In the genomic region with DNA sequence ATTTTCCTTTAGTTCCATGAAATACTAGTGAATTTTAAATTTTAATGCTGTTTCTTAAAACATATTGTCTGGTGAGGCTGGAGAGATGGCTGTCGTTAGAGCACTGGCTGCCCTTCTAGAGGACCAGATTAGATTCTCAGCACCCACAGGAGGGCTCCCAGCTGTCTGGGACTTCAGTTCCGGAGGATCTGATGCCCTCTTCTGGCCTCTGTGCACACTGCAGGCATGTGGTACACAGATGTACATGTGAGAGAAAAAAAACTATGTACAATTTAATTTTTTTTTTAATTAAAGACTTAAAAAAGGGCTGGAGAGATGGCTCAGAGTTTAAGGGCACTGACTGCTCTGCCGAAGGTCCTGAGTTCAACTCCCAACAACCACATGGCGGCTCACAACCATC, we compare ENCODE assay signal across 24 mouse cellular contexts. TPM values are rescaled to one million over a fixed set of nuclear protein-coding genes. Genes with fewer than 3 reads are reported as not detected.
DNase-seq lines count a peak whose midpoint lies in the region; ATAC-seq and TF ChIP-seq lines count a peak whose summit lies in the region.
"Had no signal": no experiment of that assay in that cellular context is flagged by ENCODE, and none has a peak within 500 bp of the region (broad histone marks: within the 10 kb centered on the region; RNA-seq: fewer than 3 reads in every experiment).

No protein-coding gene starts in this region.

- H3K4me2 ChIP-seq in midbrain, postnatal 0 days (ENCODE audit: low read depth, low read length, poor library complexity, severe bottlenecking), result no peak overlapping the region
- no peak overlapping the region for H3K4me2 ChIP-seq in midbrain, embryonic 11.5 days
- H3K4me2 ChIP-seq: heart, embryonic 12.5 days; limb, embryonic 13.5 days; midbrain, embryonic 12.5 days had no signal

- no peak for TF ChIP-seq POLR2A in kidney, adult 2 months (IDR thresholded peaks at IDR 0.05; ENCODE audit: low read depth, low read length)
- TF ChIP-seq POLR2A in MEL (IDR thresholded peaks at IDR 0.05; ENCODE audit: control insufficient read depth in 1 of 2, insufficient read depth in 1 of 2, low read depth in 1 of 2, low read length in 2 of 2, poor library complexity in 1 of 2), result no peak

- no peaks in the 10 kb centered on the region for H3K9me3 ChIP-seq in midbrain, postnatal 0 days (ENCODE audit: low read length)
- H3K9me3 ChIP-seq in midbrain, embryonic 11.5 days (ENCODE audit: control insufficient read depth, low read length), result no peaks in the 10 kb centered on the region
- H3K9me3 ChIP-seq in MEL (replicated peaks; ENCODE audit: insufficient read depth, low read length), result no peaks in the 10 kb centered on the region
- H3K9me3 ChIP-seq: embryonic facial prominence, embryonic 10.5 days; heart, embryonic 12.5 days; limb, embryonic 13.5 days had no signal

- no peak for ATAC-seq in midbrain, postnatal 0 days (ENCODE audit: low FRiP score)
- no peak for ATAC-seq in midbrain, embryonic 11.5 days (ENCODE audit: low FRiP score)
- ATAC-seq: forebrain, embryonic 14.5 days had no signal

- H3K4me3 ChIP-seq in kidney, adult 2 months (ENCODE audit: insufficient read depth, low read depth, low read length), result no peak overlapping the region
- no peak overlapping the region for H3K4me3 ChIP-seq in midbrain, postnatal 0 days (ENCODE audit: low read depth, low read length)
- H3K4me3 ChIP-seq in midbrain, embryonic 11.5 days (ENCODE audit: low read depth, low read length), result no peak overlapping the region
- H3K4me3 ChIP-seq in MEL (ENCODE audit: control insufficient read depth in 1 of 2, insufficient read depth in 1 of 2, low read depth in 2 of 2, low read length in 2 of 2), result no peak overlapping the region
- H3K4me3 ChIP-seq: embryonic facial prominence, embryonic 10.5 days; heart, embryonic 12.5 days; limb, embryonic 13.5 days; midbrain, embryonic 12.5 days; myocyte had no signal

- WGBS in kidney, adult 2 months, result 92% methylated on average over 4 of the region's 4 CpGs
- WGBS in midbrain, postnatal 0 days, result 89% methylated on average over 4 of the region's 4 CpGs
- WGBS in midbrain, embryonic 11.5 days, result 87% methylated on average over 4 of the region's 4 CpGs

- no peak for TF ChIP-seq EP300 in MEL (IDR thresholded peaks at IDR 0.05; ENCODE audit: low read depth in 1 of 2, low read length in 2 of 2)

- H3K36me3 ChIP-seq in kidney, adult 2 months (ENCODE audit: control insufficient read depth, insufficient read depth, low read length), result no peaks in the 10 kb centered on the region
- H3K36me3 ChIP-seq in midbrain, postnatal 0 days (ENCODE audit: insufficient read depth, low read length), result no peaks in the 10 kb centered on the region
- H3K36me3 ChIP-seq in midbrain, embryonic 11.5 days (ENCODE audit: control insufficient read depth, insufficient read depth, low read length), result no peaks in the 10 kb centered on the region
- H3K36me3 ChIP-seq in MEL (ENCODE audit: control insufficient read depth in 1 of 2, insufficient read depth in 2 of 2, low read length in 2 of 2), result no peaks in the 10 kb centered on the region

- TF ChIP-seq CTCF in kidney, adult 2 months (conservative IDR thresholded peaks at IDR 0.05; ENCODE audit: insufficient read depth, insufficient read length, low read depth, low read length), result 0 out of 2 replicates have a peak, but pooled peaks have one; percentile 7
- 0 out of 2 replicates have a peak, but pooled peaks have one; percentile 18 for TF ChIP-seq CTCF in midbrain, postnatal 0 days (IDR thresholded peaks at IDR 0.05)
- peak; percentile 39 to 48 (median 46); a peak in 5 of 6 replicates for TF ChIP-seq CTCF in MEL (IDR thresholded peaks at IDR 0.05 in 2 of 3, conservative IDR thresholded peaks at IDR 0.05 in 1 of 3; ENCODE audit: control insufficient read depth in 1 of 3, insufficient read depth in 1 of 3, low read depth in 2 of 3, low read length in 3 of 3, poor library complexity in 1 of 3, severe bottlenecking in 1 of 3)

- no peak overlapping the region for H3K9ac ChIP-seq in midbrain, postnatal 0 days (replicated peaks; ENCODE audit: low read length, poor library complexity, severe bottlenecking)
- no peak overlapping the region for H3K9ac ChIP-seq in midbrain, embryonic 11.5 days (ENCODE audit: low read length)
- H3K9ac ChIP-seq in MEL (ENCODE audit: control insufficient read depth, low read depth, low read length, poor library complexity, severe bottlenecking), result no peak overlapping the region
- H3K9ac ChIP-seq: heart, embryonic 12.5 days; limb, embryonic 13.5 days; midbrain, embryonic 12.5 days had no signal

- DNase-seq in kidney, adult 2 months, result no peak
- DNase-seq in kidney, adult 9 months, result no peak
- no peak for DNase-seq in midbrain, postnatal 0 days (ENCODE audit: low spot score)
- no peak for DNase-seq in midbrain, embryonic 11.5 days (ENCODE audit: low spot score, missing footprints)
- peak; percentile 46 for DNase-seq in MEL (ENCODE audit: low read depth, low spot score)
- DNase-seq in right cerebral cortex, postnatal 4 days, result no peak
- DNase-seq in Muller cell, postnatal 12 days (ENCODE audit: inconsistent ontology term), result no peak
- DNase-seq: adrenal gland, adult 8-10 months; cerebellum, adult 11 months; cerebellum, postnatal 36 days; heart, postnatal 36 days; kidney, postnatal 14 days; lung, adult 2 months; lung, postnatal 4 days had no signal

- TF ChIP-seq RAD21 in MEL (IDR thresholded peaks at IDR 0.05; ENCODE audit: low read depth, low read length), result peak; percentile 28

- no peaks in the 10 kb centered on the region for H3K27me3 ChIP-seq in kidney, adult 2 months (replicated peaks; ENCODE audit: control insufficient read depth, insufficient read depth, low read length)
- H3K27me3 ChIP-seq in midbrain, postnatal 0 days (ENCODE audit: insufficient read depth, low read length), result no peaks in the 10 kb centered on the region
- H3K27me3 ChIP-seq in midbrain, embryonic 11.5 days (ENCODE audit: control insufficient read depth, insufficient read depth, low read length), result no peaks in the 10 kb centered on the region
- H3K27me3 ChIP-seq in MEL (ENCODE audit: control insufficient read depth in 1 of 2, insufficient read depth in 2 of 2, low read length in 2 of 2), result peaks cover 3 to 5% of the 10 kb centered on the region in 2 experiments; a peak in 3 of 4 replicates
- H3K27me3 ChIP-seq: heart, embryonic 12.5 days; limb, embryonic 13.5 days; midbrain, embryonic 12.5 days had no signal

- H3K27ac ChIP-seq in kidney, adult 2 months (ENCODE audit: insufficient read depth, low read depth, low read length), result no peak overlapping the region
- H3K27ac ChIP-seq in midbrain, postnatal 0 days (ENCODE audit: low read depth, low read length), result no peak overlapping the region
- H3K27ac ChIP-seq in midbrain, embryonic 11.5 days (ENCODE audit: low read depth, low read length), result no peak overlapping the region
- no peak overlapping the region for H3K27ac ChIP-seq in MEL (ENCODE audit: control insufficient read depth, low read depth, low read length)
- H3K27ac ChIP-seq: embryonic facial prominence, embryonic 10.5 days; limb, embryonic 13.5 days; midbrain, embryonic 12.5 days had no signal

- no peaks in the 10 kb centered on the region for H3K4me1 ChIP-seq in kidney, adult 2 months (ENCODE audit: control insufficient read depth, insufficient read depth, low read length)
- no peaks in the 10 kb centered on the region for H3K4me1 ChIP-seq in midbrain, postnatal 0 days (ENCODE audit: insufficient read depth, low read length)
- no peaks in the 10 kb centered on the region for H3K4me1 ChIP-seq in midbrain, embryonic 11.5 days (ENCODE audit: control insufficient read depth, insufficient read depth, low read length)
- H3K4me1 ChIP-seq in MEL (ENCODE audit: control insufficient read depth in 1 of 2, insufficient read depth in 2 of 2, low read length in 2 of 2), result no peaks in the 10 kb centered on the region
- H3K4me1 ChIP-seq: embryonic facial prominence, embryonic 10.5 days; heart, embryonic 12.5 days; limb, embryonic 13.5 days; midbrain, embryonic 12.5 days had no signal

- no peaks in the 10 kb centered on the region for H3K79me2 ChIP-seq in MEL (ENCODE audit: control insufficient read depth, insufficient read depth, low read length, poor library complexity)

RNA-seq across cellular contexts. Expression of a gene that starts 9.9 kb away (rescaled TPM):
- polyA plus RNA-seq in kidney, adult 2 months (2012; rRNA removed), result 0.22 and 0.38 TPM in 2 replicates
- total RNA-seq in midbrain, postnatal 0 days (2014; rRNA removed), result 40.1 and 45.9 TPM in 2 replicates
- polyA plus RNA-seq in midbrain, postnatal 0 days (2015; fragmentation: Nextera tagmentation; extraction: Ambion mirVana), result 8.3 and 9.3 TPM in 2 replicates
- 10.1 and 10.8 TPM in 2 replicates for polyA plus RNA-seq in midbrain, embryonic 11.5 days (2014; fragmentation: Nextera tagmentation; extraction: Ambion mirVana)
- not detected in 2 replicates for total RNA-seq in MEL (2012; rRNA removed)
- not detected for polyA plus RNA-seq in MEL (2012; ENCODE audit: insufficient read depth in 1 of 2, insufficient read length in 2 of 2, low read depth in 1 of 2, low replicate concordance in 2 of 2, missing spikeins in 1 of 2)
- total RNA-seq: neutrophil, adult 5-6 weeks had no signal

RNA-seq across cellular contexts. Expression of a gene that starts 23.3 kb away (rescaled TPM):
- polyA plus RNA-seq in kidney, adult 2 months (2012; rRNA removed), result 1.1 and 1.3 TPM in 2 replicates
- 1.8 and 3.0 TPM in 2 replicates for total RNA-seq in midbrain, postnatal 0 days (2014; rRNA removed)
- polyA plus RNA-seq in midbrain, postnatal 0 days (2015; fragmentation: Nextera tagmentation; extraction: Ambion mirVana), result 2.7 TPM in 2 replicates
- polyA plus RNA-seq in midbrain, embryonic 11.5 days (2014; fragmentation: Nextera tagmentation; extraction: Ambion mirVana), result 2.2 and 2.6 TPM in 2 replicates
- total RNA-seq in MEL (2012; rRNA removed), result 1.0 and 1.1 TPM in 2 replicates
- polyA plus RNA-seq in MEL (2012; ENCODE audit: insufficient read depth in 1 of 2, insufficient read length in 2 of 2, low read depth in 1 of 2, low replicate concordance in 2 of 2, missing spikeins in 1 of 2), result 1 to 10 TPM in 1 of 2 experiments, not detected in 1; 2.0 TPM
- polyA plus RNA-seq: myocyte had no signal

RNA-seq across cellular contexts. Expression of a gene that starts 23.3 kb away (rescaled TPM):
- polyA plus RNA-seq in kidney, adult 2 months (2012; rRNA removed), result not detected in 2 replicates
- 0.28 TPM in 1 of 2 replicates, not detected in the other for total RNA-seq in midbrain, postnatal 0 days (2014; rRNA removed)
- not detected in 2 replicates for polyA plus RNA-seq in midbrain, postnatal 0 days (2015; fragmentation: Nextera tagmentation; extraction: Ambion mirVana)
- polyA plus RNA-seq in midbrain, embryonic 11.5 days (2014; fragmentation: Nextera tagmentation; extraction: Ambion mirVana), result not detected in 2 replicates
- not detected in 2 replicates for total RNA-seq in MEL (2012; rRNA removed)
- polyA plus RNA-seq in MEL (2012; ENCODE audit: insufficient read depth in 1 of 2, insufficient read length in 2 of 2, low read depth in 1 of 2, low replicate concordance in 2 of 2, missing spikeins in 1 of 2), result not detected
- total RNA-seq: adrenal gland, adult 8-10 months; gastrocnemius, postnatal 4 days; heart, postnatal 36 days; left cerebral cortex, postnatal 10 days had no signal
- polyA plus RNA-seq: brain, embryonic 14.5 days; embryonic facial prominence, embryonic 10.5 days; forebrain, embryonic 14.5 days; heart, embryonic 12.5 days; limb, embryonic 13.5 days; lung, adult 2 months; midbrain, embryonic 12.5 days had no signal

RNA-seq across cellular contexts. Expression of a gene that starts 49.9 kb away (rescaled TPM):
- polyA plus RNA-seq in kidney, adult 2 months (2012; rRNA removed), result 29.1 and 34.8 TPM in 2 replicates
- total RNA-seq in midbrain, postnatal 0 days (2014; rRNA removed), result 13.4 and 15.1 TPM in 2 replicates
- polyA plus RNA-seq in midbrain, postnatal 0 days (2015; fragmentation: Nextera tagmentation; extraction: Ambion mirVana), result 19.3 and 20.3 TPM in 2 replicates
- polyA plus RNA-seq in midbrain, embryonic 11.5 days (2014; fragmentation: Nextera tagmentation; extraction: Ambion mirVana), result 22.4 and 22.9 TPM in 2 replicates
- 2.3 and 3.4 TPM in 2 replicates for total RNA-seq in MEL (2012; rRNA removed)
- polyA plus RNA-seq in MEL (2012; ENCODE audit: insufficient read depth in 1 of 2, insufficient read length in 2 of 2, low read depth in 1 of 2, low replicate concordance in 2 of 2, missing spikeins in 1 of 2), result 1 to 10 TPM in 1 of 2 experiments, not detected in 1; 4.6 TPM

RNA-seq across cellular contexts. Expression of a gene that starts 49.9 kb away (rescaled TPM):
- 20.1 and 30.2 TPM in 2 replicates for polyA plus RNA-seq in kidney, adult 2 months (2012; rRNA removed)
- 19.3 and 30.4 TPM in 2 replicates for total RNA-seq in midbrain, postnatal 0 days (2014; rRNA removed)
- 38.1 and 39.9 TPM in 2 replicates for polyA plus RNA-seq in midbrain, postnatal 0 days (2015; fragmentation: Nextera tagmentation; extraction: Ambion mirVana)
- 24.9 and 26.9 TPM in 2 replicates for polyA plus RNA-seq in midbrain, embryonic 11.5 days (2014; fragmentation: Nextera tagmentation; extraction: Ambion mirVana)
- total RNA-seq in MEL (2012; rRNA removed), result 2.1 and 2.9 TPM in 2 replicates
- polyA plus RNA-seq in MEL (2012; ENCODE audit: insufficient read depth in 1 of 2, insufficient read length in 2 of 2, low read depth in 1 of 2, low replicate concordance in 2 of 2, missing spikeins in 1 of 2), result 10 to 100 TPM in 1 of 2 experiments, not detected in 1; 12.5 TPM
